Mouse (Mus musculus) megakaryocyte-erythroid progenitor cell, adult 5-6 weeks (primary cell): ENCODE measurements around the gene Vps37d. TPM values are rescaled to one million over a fixed set of nuclear protein-coding genes. Genes with fewer than 3 reads are reported as not detected.
"Not testable (repeated sequence)": the region's sequence is repeated elsewhere in the genome, so short reads cannot be mapped to it uniquely, and the experiment has no call there.

ENCODE experiments used
- ATAC-seq: replicated peaks from 2 replicates; pipeline ENCODE4 v1.8.0; 2016; ENCODE audit warnings: mild to moderate bottlenecking, inconsistent platforms; ENCODE audit not compliant: severe bottlenecking, poor library complexity, low FRiP score, low TSS enrichment
- total RNA-seq, 2 experiments: library from RNA; stranded (forward) in 1 of 2; stranded (reverse) in 1 of 2; fragments of 200-1000, 215-1000 nt in 1 of 2; fragments of >200 nt in 1 of 2; fragmentation: Nextera tagmentation in 1 of 2; gene quantifications; 2 replicates each; pipeline ENCODE4 v1.2.3; 2014 to 2017

The Vps37d gene
- total RNA-seq, 2 experiments from 2014 or later = not detected

DNA sequence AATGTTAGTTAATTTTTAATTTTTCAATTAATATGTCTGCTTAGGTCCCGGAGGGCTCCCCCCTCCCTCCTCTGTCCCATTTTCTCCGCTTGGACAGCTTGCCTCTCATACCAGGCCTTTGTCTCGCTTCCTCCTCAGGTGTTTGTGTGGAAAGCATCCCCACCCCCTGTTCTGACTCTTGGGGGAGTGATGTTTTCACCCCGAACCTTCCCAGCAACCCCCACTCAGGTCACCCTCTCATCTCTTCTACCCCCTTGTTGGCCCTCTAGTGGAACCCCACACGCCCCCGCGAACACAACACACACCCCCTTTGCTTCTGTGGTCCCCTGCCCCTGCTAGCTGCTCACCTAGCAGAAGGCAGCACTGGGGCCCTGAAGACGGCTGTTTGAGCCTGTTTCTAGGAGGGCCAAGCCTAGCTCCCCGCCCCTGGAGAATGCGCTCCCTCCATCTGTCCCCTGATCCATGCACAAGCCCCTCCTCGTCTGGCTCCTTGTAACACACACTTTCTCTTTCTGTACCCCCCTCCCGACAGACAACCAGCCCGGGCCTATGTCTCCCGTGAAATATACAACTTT, 1.0 kb downstream of the Vps37d start:
- ATAC-seq = no peak

DNA sequence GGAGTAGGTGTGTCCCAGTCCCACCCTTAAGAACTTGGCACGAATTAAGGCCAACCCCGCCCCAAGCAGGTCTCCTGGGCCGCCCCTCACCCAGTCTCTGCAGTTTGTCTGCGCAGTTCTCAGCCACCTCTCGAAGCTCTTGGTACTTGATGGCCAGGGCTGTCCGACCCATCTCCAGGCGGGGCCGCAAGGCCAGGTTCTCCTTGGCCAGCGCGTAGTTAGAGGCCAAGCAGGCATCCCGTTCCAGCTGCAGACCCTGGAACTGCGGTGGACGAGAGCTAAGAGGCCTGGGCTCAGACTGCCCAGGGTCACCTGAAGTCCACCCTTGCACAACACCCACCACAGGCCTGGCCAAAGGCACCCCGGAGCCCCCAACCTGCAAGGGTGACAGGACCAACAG, 1.7 kb downstream of the Vps37d start:
- no peak for ATAC-seq

DNA sequence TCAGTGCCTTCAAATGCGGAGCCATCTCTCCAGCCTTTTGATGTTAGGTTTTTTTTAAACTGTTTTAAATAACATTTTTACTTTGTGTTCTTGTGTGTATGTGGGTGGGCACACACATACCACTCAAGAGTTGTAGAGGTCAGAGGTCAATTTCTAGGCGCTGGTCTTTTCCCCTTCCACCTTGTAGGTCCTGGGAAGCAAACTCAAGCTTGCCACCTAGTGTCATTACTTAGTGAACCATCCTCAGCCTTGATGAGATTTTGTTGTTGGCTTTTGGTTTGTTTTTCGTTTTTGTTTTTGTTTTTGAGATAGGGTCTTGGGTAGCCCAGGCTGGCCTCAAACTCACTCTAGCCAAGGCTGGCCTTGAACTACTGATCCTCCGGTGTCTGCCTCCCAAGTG, 2.4 kb downstream of the Vps37d start:
- no peak for ATAC-seq

DNA sequence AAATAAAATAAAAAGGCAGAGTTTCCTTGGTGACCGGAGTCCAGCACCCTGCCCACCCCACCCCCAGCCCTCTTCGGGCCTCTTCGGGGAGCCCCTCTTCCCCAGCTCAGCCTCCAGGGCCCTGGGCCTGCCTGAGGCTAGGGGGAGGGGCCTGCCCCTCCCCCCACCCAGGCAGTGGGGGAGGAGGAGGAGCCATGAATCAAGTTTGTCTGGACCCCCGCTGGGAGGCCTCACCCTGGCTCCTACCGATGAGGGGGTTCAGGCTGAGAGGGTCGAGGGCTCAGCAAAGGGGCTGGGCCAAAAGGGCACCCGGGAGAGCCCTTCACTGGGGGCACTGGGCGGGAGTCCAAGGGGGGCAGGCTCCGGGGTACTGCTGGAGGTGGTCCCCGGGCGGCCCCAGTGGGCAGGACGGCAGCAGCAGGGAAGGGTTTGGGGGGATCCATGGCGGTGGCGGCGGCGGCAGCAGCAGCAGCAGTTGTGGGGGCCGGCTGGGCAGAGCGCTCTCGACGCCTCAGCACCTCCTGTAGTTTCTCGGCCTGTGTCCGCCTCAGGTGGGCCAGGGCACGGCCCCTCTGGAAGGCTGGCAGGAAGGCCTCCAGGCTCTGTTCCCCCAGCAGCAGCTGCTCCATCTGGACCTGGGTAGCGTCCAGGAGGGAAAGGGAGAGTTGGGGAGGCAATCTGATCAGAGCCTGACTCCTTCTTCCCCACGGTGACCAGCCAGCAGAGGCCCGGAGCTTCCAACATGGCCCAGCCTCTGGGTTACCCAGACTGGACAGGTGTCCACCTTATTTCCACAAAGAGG, 4.5 kb downstream of the Vps37d start:
- ATAC-seq = no peak

DNA sequence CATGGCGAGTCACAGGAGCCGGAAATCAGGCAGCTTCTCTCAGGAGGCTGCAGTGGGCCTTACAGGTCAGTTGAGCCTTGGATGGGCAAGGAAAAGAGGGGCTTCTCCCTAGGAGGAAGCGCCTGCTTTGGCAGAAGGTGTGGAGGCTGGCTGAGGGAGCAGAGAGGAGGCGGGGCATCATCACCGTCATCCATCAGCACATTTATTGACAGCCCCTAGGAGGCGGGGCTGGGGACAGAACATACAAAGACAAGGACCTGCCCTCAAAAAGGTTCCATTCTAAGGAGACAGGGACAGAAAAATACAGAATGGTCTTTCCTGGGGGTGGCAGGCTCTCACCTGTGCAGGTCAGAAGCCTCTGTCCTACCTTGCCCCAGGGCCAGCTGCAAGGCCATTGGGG, 5.3 kb downstream of the Vps37d start:
- ATAC-seq = no peak

DNA sequence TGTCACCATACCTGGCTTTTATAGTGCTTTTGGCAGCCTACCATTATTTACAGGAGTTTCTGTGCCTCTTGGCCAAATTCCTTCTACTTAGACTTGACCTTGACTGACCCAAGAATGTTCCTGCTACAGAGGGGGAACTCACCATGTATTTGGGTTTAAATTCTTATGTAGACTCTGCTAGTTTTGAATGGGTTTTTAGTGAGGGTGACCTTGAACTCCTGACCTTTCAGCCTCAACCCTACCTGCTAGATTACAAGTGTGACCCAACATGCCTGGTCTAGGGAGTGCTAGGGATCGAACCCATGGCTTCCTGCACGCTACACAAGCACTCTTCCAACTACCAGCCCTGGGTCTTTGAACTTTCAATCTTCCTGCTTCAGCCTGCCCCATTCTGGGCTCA, 6.0 kb downstream of the Vps37d start:
- ATAC-seq = no peak

DNA sequence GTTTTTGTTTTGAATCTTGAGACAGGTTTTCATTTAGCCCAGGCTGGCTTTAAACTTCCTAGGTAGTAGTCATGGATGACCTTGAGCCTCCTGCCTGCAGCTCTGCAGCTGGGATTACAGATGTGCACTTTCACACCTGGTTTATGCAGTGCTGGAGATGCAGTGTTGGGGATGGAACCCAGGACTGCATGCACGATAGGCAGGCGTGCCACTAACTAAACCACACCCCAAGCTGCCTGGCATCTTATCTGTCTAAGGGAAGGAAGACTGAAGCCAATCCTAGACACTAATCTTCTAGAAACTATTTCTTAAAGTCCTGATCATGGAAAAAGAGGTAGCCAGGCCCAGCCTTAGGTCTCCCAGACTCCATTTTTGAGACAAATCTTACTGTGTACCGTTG, 7.6 kb downstream of the Vps37d start:
- ATAC-seq = peak; percentile 68

DNA sequence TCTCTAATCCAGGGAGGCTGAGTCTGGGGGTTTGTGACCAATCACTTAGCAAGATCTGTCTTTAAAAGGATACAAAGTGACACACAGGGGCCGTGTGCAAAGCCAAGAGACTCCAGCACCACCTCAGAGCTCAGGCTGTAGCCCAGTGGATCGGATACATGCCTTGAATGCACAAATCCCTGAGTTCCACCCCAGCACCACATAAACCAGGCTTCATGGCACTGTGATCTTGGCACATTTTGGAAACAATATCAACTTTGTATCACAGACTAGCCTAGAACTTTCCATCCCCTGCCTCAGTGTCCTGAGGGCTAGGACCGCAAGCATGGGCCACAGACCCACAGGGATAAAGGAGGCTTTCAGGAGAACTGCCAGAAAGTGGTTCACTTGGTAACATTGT, 12.1 kb downstream of the Vps37d start:
- no peak for ATAC-seq

DNA sequence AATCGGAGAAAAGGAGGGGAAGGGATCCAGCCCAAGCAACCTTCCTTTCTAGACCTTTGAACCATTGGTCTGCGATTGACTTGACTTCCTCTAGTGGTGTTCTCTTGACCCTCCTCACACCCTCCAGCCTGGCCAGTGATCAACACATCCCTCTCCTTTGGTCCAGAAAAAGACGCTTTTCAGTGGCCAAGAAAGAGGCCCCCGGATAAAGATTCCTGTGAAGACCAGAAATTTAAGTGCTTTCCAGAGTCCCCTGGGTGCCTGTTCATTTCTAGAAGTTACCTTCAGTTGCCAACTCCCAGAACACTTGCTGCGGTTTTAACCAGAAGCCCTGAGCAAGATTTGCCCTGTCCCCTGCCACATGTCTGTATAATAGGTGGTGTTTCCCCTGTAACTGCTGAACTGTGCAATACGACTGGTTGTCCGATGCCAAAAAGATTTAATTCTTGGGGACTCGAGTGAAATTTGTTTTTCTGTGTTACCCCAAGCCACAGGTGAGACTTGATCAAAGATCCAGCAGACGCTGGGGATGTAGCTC, 13.1 kb downstream of the Vps37d start, which contains the start of gene Bud23:
Gene Bud23 (minus strand): TSS at position 51 of the 538 bp plus-strand sequence.
- ATAC-seq = not testable (repeated sequence)

DNA sequence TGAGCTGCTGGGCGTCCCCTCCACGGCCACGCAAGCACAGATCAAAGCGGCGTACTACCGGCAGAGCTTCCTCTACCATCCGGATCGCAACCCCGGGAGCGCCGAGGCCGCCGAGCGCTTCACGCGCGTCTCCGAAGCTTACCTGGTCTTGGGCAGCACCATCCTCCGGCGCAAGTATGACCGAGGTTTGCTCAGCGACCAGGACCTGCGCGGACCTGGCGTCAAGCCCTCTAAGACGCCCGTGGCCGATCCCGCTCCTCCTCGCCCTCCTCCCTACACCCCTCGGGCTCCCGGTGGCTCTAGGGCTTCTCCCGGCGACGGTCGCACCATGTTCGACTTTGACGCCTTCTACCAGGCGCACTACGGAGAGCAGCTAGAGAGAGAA, 13.7 kb downstream of the Vps37d start:
- peak; percentile 53 for ATAC-seq

DNA sequence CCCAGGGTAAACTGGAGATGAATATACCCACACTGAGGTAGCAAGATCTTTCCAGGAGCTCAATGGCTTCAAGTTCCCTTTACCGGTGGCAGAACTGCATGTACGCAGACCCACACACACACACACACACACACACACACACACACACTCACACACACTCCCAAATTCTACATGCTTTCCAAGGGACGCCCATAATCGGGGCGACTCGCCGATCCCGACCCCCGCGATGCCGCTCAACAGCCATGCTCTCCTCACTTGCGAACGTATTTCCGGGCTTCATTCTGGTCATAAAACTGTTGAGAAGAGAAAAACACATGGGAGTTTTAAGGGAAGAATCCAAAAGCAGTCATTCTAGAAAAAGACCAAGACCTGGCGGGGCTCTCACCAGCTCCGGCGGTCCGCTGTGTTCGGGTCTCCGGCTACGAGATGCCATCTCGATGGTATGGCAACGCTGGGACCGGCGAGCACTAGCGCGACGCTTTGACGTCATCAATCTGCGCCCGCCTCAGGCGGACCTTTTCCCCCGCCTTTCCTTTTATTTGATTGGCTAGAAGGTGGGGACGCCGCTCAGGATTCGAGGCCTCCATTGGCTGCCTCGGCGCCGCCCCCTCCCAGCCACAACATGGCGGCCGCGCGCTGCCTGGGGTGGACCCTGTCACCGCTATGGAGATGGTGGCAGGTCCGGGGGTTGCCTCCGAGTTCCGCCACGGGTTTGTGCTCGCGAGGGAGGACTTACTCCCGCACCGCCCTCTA, 14.3 kb downstream of the Vps37d start, which contains the start of gene Dnajc30:
Gene Dnajc30 (plus strand): TSS at position 574 of the 753 bp plus-strand sequence.
- peak; percentile 99 for ATAC-seq

DNA sequence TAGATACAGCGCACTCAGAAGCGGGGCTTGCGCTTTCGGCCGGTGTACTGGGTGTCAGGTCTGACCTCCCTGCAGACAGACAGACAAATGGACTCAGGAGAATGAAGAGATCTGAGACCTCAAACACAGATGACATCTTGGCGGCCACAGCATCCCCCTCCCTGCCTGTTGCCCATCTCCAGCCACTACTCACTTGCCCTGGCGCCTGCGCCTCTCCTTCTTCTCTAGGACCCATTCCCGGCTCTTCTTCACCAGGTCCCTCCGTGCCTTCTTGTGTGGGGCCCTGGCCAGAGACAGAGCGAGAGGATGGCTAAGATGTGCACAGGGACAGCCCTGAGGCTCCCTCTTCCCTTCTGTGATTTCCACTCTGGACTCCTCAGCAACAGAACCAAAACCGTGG, 24.7 kb downstream of the Vps37d start:
- no peak for ATAC-seq

DNA sequence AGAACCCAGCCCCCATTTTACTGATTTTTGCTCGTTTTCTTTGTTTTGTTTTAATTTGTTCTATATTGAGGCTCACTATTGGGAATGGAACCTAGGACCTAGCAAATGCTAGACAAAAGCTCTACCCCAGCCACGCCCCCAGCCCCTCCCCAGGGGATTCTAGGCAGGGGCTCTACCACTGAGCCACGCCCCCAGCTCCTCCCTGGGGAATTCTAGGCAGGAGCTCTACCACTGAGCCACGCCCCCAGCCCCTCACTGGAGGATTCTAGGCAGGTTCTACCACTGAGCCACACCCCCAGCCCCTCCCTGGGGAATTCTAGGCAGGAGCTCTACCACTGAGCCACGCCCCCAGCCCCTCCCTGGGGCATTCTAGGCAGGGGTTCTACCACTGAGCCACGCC, 28.8 kb downstream of the Vps37d start:
- not testable (repeated sequence) for ATAC-seq

DNA sequence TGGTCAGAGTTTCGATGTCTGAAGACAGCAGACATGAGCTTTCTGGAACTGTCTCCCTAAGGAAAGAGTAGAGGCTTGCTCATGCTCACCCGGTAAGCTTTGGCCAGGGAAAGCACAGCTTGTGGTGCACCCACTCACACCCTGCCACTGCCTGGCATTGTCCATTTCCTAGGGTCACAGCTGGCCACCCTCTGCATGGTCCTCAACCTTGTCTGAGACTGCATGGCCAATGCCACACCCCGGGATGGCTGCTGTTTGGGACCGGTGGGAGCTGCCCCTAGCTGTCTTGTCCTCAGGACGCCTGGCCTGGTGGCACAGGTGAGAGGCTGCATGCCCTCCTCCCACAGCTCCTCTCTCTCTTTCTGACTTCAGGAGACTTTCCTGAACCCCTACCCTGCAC, 29.5 kb downstream of the Vps37d start:
- no peak for ATAC-seq

DNA sequence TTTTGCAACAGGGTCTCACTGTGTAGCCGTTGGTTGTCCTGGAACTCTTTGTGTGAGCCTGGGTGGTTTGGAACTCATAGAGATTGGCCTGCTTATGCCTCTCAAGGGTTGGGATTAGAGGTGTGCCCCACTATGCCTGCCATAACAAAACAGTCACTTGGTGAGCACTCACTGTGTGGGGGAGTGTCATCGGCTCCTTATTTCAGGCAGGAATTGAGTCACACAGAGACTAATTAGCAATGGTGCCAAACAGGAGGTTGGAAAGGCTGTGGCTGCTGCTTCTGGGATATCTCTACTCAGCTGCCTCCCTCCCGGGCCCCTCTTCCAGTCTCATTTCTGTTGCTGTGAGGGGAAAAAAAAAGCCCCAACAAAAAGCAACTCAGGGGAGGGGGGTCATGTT, 33.5 kb downstream of the Vps37d start:
- no peak for ATAC-seq

DNA sequence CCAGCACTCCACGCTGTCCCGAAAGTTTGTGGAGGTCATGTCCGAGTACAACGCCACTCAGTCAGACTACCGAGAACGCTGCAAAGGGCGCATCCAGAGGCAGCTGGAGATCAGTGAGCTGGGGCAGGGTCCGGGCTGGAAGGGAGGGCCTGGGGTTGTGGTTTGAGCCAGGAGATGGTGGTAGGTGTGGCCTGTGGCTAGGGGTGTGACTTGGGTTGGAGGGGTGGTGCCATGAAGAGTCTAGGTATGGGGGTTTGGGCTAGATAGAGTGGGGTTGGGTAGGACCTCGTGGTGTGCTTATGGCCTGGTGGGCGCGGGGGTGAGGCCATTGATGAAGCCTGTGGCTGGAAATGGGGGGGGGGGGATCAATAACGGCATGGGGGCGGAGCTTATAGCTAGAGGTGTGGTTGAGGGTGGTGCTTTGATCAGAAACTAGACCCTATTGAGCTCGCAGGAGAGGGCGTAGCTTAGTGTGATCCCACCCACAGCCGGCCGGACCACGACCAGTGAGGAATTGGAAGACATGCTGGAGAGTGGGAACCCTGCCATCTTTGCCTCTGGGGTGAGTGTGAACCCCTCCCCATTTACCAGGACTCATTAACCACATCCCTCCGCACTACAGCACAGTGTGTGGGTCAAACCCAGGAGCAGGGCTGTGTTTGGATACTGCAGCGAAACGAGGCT, 35.8 kb downstream of the Vps37d start:
- ATAC-seq = 0 out of 2 replicates have a peak, but pooled peaks have one; percentile 23

DNA sequence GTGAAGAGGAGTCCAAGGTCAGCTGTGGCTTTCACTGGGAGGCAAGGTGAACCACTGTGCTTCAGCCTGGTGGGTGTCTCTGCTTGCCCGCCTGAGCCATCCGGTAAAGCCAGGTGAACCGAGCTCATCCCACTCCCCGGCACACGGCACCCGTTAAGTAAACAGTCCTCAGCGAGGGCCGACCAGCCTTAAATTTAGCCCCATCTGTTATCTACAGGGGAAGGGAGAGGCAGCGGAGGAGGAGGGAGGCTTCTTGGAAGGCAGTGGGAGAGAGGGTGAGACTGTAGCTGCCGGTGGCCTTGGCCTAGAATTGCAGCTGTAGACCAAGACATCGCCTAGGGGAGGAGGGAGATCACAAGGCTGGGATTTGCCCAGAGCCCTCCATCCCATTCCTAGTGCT, 37.3 kb downstream of the Vps37d start:
- ATAC-seq = no peak

DNA sequence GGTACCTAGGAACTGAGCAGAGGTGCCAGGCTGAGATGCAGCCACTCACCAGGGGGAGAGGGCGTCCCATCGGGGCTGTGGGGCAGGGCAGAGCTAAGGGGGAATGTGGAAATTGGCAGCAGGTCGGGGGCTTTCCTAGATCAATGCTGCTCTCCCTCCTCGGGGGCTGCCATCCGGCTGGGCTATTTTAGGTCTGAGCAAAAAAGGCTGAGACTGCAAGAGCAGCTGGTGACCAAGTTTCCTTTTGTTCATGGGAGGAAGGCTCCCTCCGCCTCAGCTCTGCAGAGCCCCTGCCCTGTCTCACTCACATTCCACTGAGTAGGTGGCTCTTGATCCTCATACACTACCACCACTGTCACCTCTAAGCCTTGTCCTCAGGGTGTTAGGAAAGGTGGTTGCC, 38.0 kb downstream of the Vps37d start:
- no peak for ATAC-seq

DNA sequence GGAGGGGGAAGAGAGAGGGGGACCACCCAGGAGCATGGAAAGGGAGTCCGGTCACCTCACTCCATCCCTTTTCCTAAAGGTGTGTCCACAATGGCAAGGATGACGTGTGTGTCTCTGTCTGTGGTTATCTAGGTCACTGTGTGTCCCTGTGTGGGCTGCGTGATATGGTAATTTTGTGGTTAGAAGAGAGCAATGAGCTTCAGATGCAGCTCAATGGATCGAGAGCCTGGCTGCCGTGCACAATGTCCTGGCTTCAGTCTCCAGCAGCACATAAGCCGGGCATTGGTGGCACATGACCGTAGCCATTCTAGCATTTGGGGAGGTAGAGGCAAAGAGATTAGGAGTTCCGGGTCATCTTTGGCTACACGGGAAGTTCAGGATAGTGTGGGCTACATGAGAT, 38.5 kb downstream of the Vps37d start:
- no peak for ATAC-seq

DNA sequence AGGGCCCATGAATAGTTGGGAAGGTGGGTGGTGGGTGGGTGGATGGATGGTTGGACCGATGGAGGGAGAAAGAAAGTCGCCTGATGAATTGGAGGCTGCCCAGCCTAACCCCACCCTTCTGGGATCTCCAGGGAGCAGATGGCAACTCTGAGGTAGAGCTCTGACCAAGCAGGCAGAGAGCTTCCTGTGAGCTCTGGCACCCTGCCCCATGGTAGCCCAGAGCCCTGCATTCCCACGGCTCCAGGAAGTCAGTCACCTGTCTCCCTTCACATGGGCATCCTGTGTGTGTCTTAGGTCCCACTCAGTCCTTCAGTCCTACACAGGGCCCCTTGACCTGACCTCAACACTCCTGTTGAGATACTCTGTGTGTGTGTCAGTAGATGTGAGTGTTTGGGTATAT, 40.1 kb downstream of the Vps37d start:
- no peak for ATAC-seq
